19 mouse cellular contexts compared by ENCODE assay signal in the genomic region with DNA sequence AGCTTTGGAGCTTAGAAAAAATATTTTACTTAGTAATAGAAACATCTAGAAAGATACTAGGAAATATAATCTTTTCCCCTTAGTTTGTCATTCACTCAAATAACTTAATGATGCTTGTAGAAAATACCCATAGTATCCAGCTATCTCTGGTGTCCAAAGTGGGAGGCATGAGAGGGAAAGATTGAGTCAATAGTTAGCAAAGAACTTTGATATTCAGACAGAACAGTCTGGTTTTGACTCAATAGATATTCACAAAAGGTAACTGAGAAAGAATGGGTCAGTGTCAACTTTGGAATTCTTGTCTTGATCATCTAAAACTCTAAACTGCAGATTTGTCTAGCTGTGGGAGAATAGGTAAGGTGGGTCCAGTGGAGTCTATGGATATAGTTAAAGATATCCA.
"Had no signal": no experiment of that assay in that cellular context is flagged by ENCODE, and none has a peak within 500 bp of the region (broad histone marks: within the 10 kb centered on the region; RNA-seq: fewer than 3 reads in every experiment).

No protein-coding gene starts in this region.

- H3K27ac ChIP-seq: lung, embryonic 15.5 days; midbrain, embryonic 10.5 days; midbrain, embryonic 12.5 days; neural tube, embryonic 13.5 days; neural tube, embryonic 15.5 days had no signal

- H3K4me2 ChIP-seq: lung, embryonic 15.5 days; midbrain, embryonic 12.5 days; neural tube, embryonic 13.5 days; neural tube, embryonic 15.5 days had no signal

- H3K4me3 ChIP-seq: lung, embryonic 15.5 days; midbrain, embryonic 10.5 days; midbrain, embryonic 12.5 days; myocyte; neural tube, embryonic 13.5 days; neural tube, embryonic 15.5 days had no signal

- H3K36me3 ChIP-seq: lung, embryonic 15.5 days; midbrain, embryonic 10.5 days; midbrain, embryonic 12.5 days; neural tube, embryonic 13.5 days; neural tube, embryonic 15.5 days had no signal

- DNase-seq: lung, adult 2 months; lung, postnatal 14 days; midbrain, embryonic 14.5 days; retina, postnatal 1 day; right cerebral cortex, adult 18-20 months; right cerebral cortex, postnatal 25 days; right cerebral cortex, postnatal 4 days; spleen, adult 18-20 months; thymus, adult 18-20 months; thymus, postnatal 14 days; thymus, postnatal 36 days had no signal

- ATAC-seq: lung, postnatal 0 days; midbrain, embryonic 16.5 days had no signal

- H3K9me3 ChIP-seq: lung, embryonic 15.5 days; midbrain, embryonic 10.5 days; midbrain, embryonic 12.5 days; neural tube, embryonic 13.5 days; neural tube, embryonic 15.5 days had no signal

- H3K4me1 ChIP-seq: lung, embryonic 15.5 days; midbrain, embryonic 10.5 days; midbrain, embryonic 12.5 days; neural tube, embryonic 13.5 days; neural tube, embryonic 15.5 days had no signal

- H3K9ac ChIP-seq: lung, embryonic 15.5 days; midbrain, embryonic 12.5 days; neural tube, embryonic 13.5 days; neural tube, embryonic 15.5 days had no signal

- H3K27me3 ChIP-seq: lung, embryonic 15.5 days; midbrain, embryonic 12.5 days; neural tube, embryonic 13.5 days; neural tube, embryonic 15.5 days had no signal
